ENCODE assay signal across 11 mouse cellular contexts in genomic region chr5:30577654-30578310, GRCm38 (mm10). TPM values are rescaled to one million over a fixed set of nuclear protein-coding genes. Genes with fewer than 3 reads are reported as not detected.
DNase-seq lines count a peak whose midpoint lies in the region; ATAC-seq and TF ChIP-seq lines count a peak whose summit lies in the region.
"Had no signal": no experiment of that assay in that cellular context is flagged by ENCODE, and none has a peak within 500 bp of the region (broad histone marks: within the 10 kb centered on the region; RNA-seq: fewer than 3 reads in every experiment).

No protein-coding gene starts in this region.

- H3K27ac ChIP-seq in lung, embryonic 14.5 days (ENCODE audit: low read depth): 0 out of 2 replicates have a peak overlapping the region, but pooled peaks have one; percentile 11
- 0 out of 2 replicates have a peak overlapping the region, but pooled peaks have one; percentile 29 for H3K27ac ChIP-seq in brown adipose tissue, adult 24 weeks (replicated peaks; ENCODE audit: low read depth, low read length)
- peak overlapping the region; percentile 41; the same call in 1 of the 2 replicates for H3K27ac ChIP-seq in forebrain, embryonic 16.5 days (ENCODE audit: low read length)
- no peak overlapping the region for H3K27ac ChIP-seq in gastrocnemius, adult 2 months
- H3K27ac ChIP-seq: lung, embryonic 15.5 days; neural tube, embryonic 12.5 days had no signal

- TF ChIP-seq CTCF in lung, embryonic 14.5 days (IDR thresholded peaks at IDR 0.05; ENCODE audit: low read depth): no peak
- no peak for TF ChIP-seq CTCF in lung, adult 2 months (IDR thresholded peaks at IDR 0.05; ENCODE audit: insufficient read depth, low read length)
- no peak for TF ChIP-seq CTCF in gastrocnemius, adult 2 months (IDR thresholded peaks at IDR 0.05)

- WGBS in lung, embryonic 14.5 days: 75% methylated on average over 12 of the region's 12 CpGs
- WGBS in lung, adult 2 months: 75% methylated on average over 12 of the region's 12 CpGs
- WGBS in forebrain, embryonic 16.5 days: 59% methylated on average over 12 of the region's 12 CpGs

- no peaks in the 10 kb centered on the region for H3K9me3 ChIP-seq in lung, embryonic 14.5 days (ENCODE audit: low read depth, low read length)
- no peaks in the 10 kb centered on the region for H3K9me3 ChIP-seq in forebrain, embryonic 16.5 days (ENCODE audit: control insufficient read depth, low read length)
- H3K9me3 ChIP-seq: lung, embryonic 15.5 days; neural tube, embryonic 12.5 days had no signal

- peaks cover 3% of the 10 kb centered on the region for H3K4me1 ChIP-seq in lung, embryonic 14.5 days (ENCODE audit: insufficient read depth)
- no peaks in the 10 kb centered on the region for H3K4me1 ChIP-seq in lung, adult 2 months (ENCODE audit: control insufficient read depth, insufficient read depth, low read length)
- peaks cover 5% of the 10 kb centered on the region; the same call in 1 of the 2 replicates for H3K4me1 ChIP-seq in brown adipose tissue, adult 24 weeks (ENCODE audit: control insufficient read depth, insufficient read depth, insufficient read length, low read length)
- peaks cover 11% of the 10 kb centered on the region for H3K4me1 ChIP-seq in forebrain, embryonic 16.5 days (replicated peaks; ENCODE audit: control insufficient read depth, insufficient read depth, low read length)
- H3K4me1 ChIP-seq: neural tube, embryonic 12.5 days had no signal

- no peaks in the 10 kb centered on the region for H3K36me3 ChIP-seq in lung, embryonic 14.5 days (ENCODE audit: insufficient read depth)
- no peaks in the 10 kb centered on the region for H3K36me3 ChIP-seq in forebrain, embryonic 16.5 days (ENCODE audit: control insufficient read depth, insufficient read depth)
- H3K36me3 ChIP-seq: lung, embryonic 15.5 days; neural tube, embryonic 12.5 days had no signal

- no peak for TF ChIP-seq POLR2A in lung, adult 2 months (IDR thresholded peaks at IDR 0.05; ENCODE audit: borderline replicate concordance, extremely low read depth, low read depth, low read length)

- H3K27me3 ChIP-seq in lung, embryonic 14.5 days (ENCODE audit: insufficient read depth, low read length): no peaks in the 10 kb centered on the region
- no peaks in the 10 kb centered on the region for H3K27me3 ChIP-seq in forebrain, embryonic 16.5 days (replicated peaks; ENCODE audit: control insufficient read depth, insufficient read depth, low read length)
- H3K27me3 ChIP-seq: lung, embryonic 15.5 days; neural tube, embryonic 12.5 days had no signal

- H3K4me3 ChIP-seq in lung, embryonic 14.5 days (ENCODE audit: low read depth, low read length): no peak overlapping the region
- H3K4me3 ChIP-seq in lung, adult 2 months (replicated peaks; ENCODE audit: extremely low read depth, low read depth, low read length): no peak overlapping the region
- no peak overlapping the region for H3K4me3 ChIP-seq in brown adipose tissue, adult 24 weeks (ENCODE audit: insufficient read depth, low read depth, low read length)
- H3K4me3 ChIP-seq in forebrain, embryonic 16.5 days (replicated peaks; ENCODE audit: low read length): no peak overlapping the region
- no peak overlapping the region for H3K4me3 ChIP-seq in gastrocnemius, adult 2 months
- H3K4me3 ChIP-seq: lung, embryonic 15.5 days; neural tube, embryonic 12.5 days had no signal

- no peak for DNase-seq in lung, embryonic 14.5 days
- no peak for DNase-seq in lung, adult 2 months
- DNase-seq in layer of hippocampus, postnatal 14 days (ENCODE audit: low spot score in 2 of 2): peak; percentile 60 to 66
- no peak for DNase-seq in embryo, embryonic 10.5 days (ENCODE audit: low spot score)
- no peak for DNase-seq in gastrocnemius, adult 2 months

- H3K4me2 ChIP-seq in lung, embryonic 14.5 days: no peak overlapping the region
- H3K4me2 ChIP-seq in forebrain, embryonic 16.5 days (ENCODE audit: low read length): no peak overlapping the region
- H3K4me2 ChIP-seq: lung, embryonic 15.5 days; neural tube, embryonic 12.5 days had no signal

- intact Hi-C loops in gastrocnemius, adult 2 months (cut with DNase I): no loop called here

- no peak overlapping the region for H3K9ac ChIP-seq in lung, embryonic 14.5 days
- no peak overlapping the region; the same call in 1 of the 2 replicates for H3K9ac ChIP-seq in forebrain, embryonic 16.5 days (replicated peaks; ENCODE audit: low read depth, low read length)
- H3K9ac ChIP-seq: lung, embryonic 15.5 days; neural tube, embryonic 12.5 days had no signal

- no peak for ATAC-seq in lung, embryonic 14.5 days (ENCODE audit: insufficient read depth)
- peak; percentile 73 for ATAC-seq in forebrain, embryonic 16.5 days

RNA-seq across cellular contexts. Expression of gene Kcnk3, which starts 10.2 kb away (rescaled TPM):
- 29.9 and 30.3 TPM in 2 replicates for polyA plus RNA-seq in lung, embryonic 14.5 days (2014; fragmentation: Nextera tagmentation; extraction: Ambion mirVana)
- 85.5 and 98.7 TPM in 2 replicates for polyA plus RNA-seq in lung, adult 2 months (2012; rRNA removed)
- 118 and 132 TPM in 2 replicates for polyA plus RNA-seq in brown adipose tissue, adult 24 weeks (2012; ENCODE audit: insufficient read depth, insufficient read length, missing spikeins)
- 2.8 and 3.5 TPM in 2 replicates for polyA plus RNA-seq in forebrain, embryonic 16.5 days (2015; fragmentation: Nextera tagmentation; extraction: Ambion mirVana)
- 1 to 10 TPM; 6.9 to 9.0 TPM for total RNA-seq in layer of hippocampus, postnatal 14 days (2021)
- total RNA-seq in gastrocnemius, adult 2 months (2021): under 1 TPM; 0.26 to 0.33 TPM

RNA-seq across cellular contexts. Expression of gene Cib4, which starts 32.1 kb away (rescaled TPM):
- 0.26 TPM in 1 of 2 replicates, not detected in the other for polyA plus RNA-seq in lung, embryonic 14.5 days (2014; fragmentation: Nextera tagmentation; extraction: Ambion mirVana)
- polyA plus RNA-seq in lung, adult 2 months (2012; rRNA removed): 0.62 TPM in 1 of 2 replicates, not detected in the other
- not detected in 2 replicates for polyA plus RNA-seq in brown adipose tissue, adult 24 weeks (2012; ENCODE audit: insufficient read depth, insufficient read length, missing spikeins)
- not detected in 2 replicates for polyA plus RNA-seq in forebrain, embryonic 16.5 days (2015; fragmentation: Nextera tagmentation; extraction: Ambion mirVana)
- total RNA-seq in layer of hippocampus, postnatal 14 days (2021): not detected
- not detected for total RNA-seq in gastrocnemius, adult 2 months (2021)
- polyA plus RNA-seq: kidney, embryonic 16.5 days; neural tube, embryonic 12.5 days; stomach, embryonic 16.5 days had no signal

Comparison
In these comparisons a context has a peak if more than half of its experiments do, and no peak if none do; other contexts are left out.
1. DNase-seq: peak in layer of hippocampus, postnatal 14 days (2 of 2); none in lung, embryonic 14.5 days (single experiment), lung, adult 2 months (single experiment), embryo, embryonic 10.5 days (single experiment) and gastrocnemius, adult 2 months (single experiment).